21 mouse cellular contexts compared by ENCODE assay signal in genomic region chr4:126986768-126987167, GRCm38 (mm10). TPM values are rescaled to one million over a fixed set of nuclear protein-coding genes. Genes with fewer than 3 reads are reported as not detected.
DNase-seq lines count a peak whose midpoint lies in the region; ATAC-seq and TF ChIP-seq lines count a peak whose summit lies in the region.
"Had no signal": no experiment of that assay in that cellular context is flagged by ENCODE, and none has a peak within 500 bp of the region (broad histone marks: within the 10 kb centered on the region; RNA-seq: fewer than 3 reads in every experiment).

No protein-coding gene starts in this region.

- H3K27ac ChIP-seq in intestine, postnatal 0 days (ENCODE audit: low read depth, low read length), result no peak overlapping the region
- H3K27ac ChIP-seq in intestine, embryonic 16.5 days (ENCODE audit: low read length), result no peak overlapping the region
- H3K27ac ChIP-seq in left cerebral cortex, adult 2 months, result no peak overlapping the region
- no peak overlapping the region for H3K27ac ChIP-seq in CH12.LX (ENCODE audit: insufficient read depth, low read depth)
- no peak overlapping the region for H3K27ac ChIP-seq in limb, embryonic 10.5 days
- H3K27ac ChIP-seq: embryonic facial prominence, embryonic 12.5 days; forebrain, embryonic 15.5 days; heart, embryonic 15.5 days; hindbrain, embryonic 10.5 days; hindbrain, embryonic 14.5 days had no signal

- no peak overlapping the region for H3K4me3 ChIP-seq in intestine, postnatal 0 days (ENCODE audit: low read depth, low read length)
- H3K4me3 ChIP-seq in intestine, embryonic 16.5 days (ENCODE audit: low read length), result no peak overlapping the region
- no peak overlapping the region for H3K4me3 ChIP-seq in left cerebral cortex, adult 2 months
- H3K4me3 ChIP-seq in CH12.LX (replicated peaks in 1 of 3; ENCODE audit: low read depth in 2 of 3, low read length in 2 of 3, poor library complexity in 1 of 3), result no peak overlapping the region
- H3K4me3 ChIP-seq in limb, embryonic 10.5 days, result no peak overlapping the region
- H3K4me3 ChIP-seq: embryonic facial prominence, embryonic 12.5 days; forebrain, embryonic 15.5 days; heart, embryonic 15.5 days; hindbrain, embryonic 10.5 days had no signal

- no peaks in the 10 kb centered on the region for H3K36me3 ChIP-seq in intestine, postnatal 0 days (ENCODE audit: control insufficient read depth, insufficient read depth)
- H3K36me3 ChIP-seq in intestine, embryonic 16.5 days (ENCODE audit: control insufficient read depth, insufficient read depth, low read length), result no peaks in the 10 kb centered on the region
- H3K36me3 ChIP-seq in CH12.LX (replicated peaks in 1 of 2; ENCODE audit: control insufficient read depth in 1 of 2, insufficient read depth in 1 of 2, low read length in 1 of 2), result no peaks in the 10 kb centered on the region
- H3K36me3 ChIP-seq in limb, embryonic 10.5 days, result no peaks in the 10 kb centered on the region
- H3K36me3 ChIP-seq: embryonic facial prominence, embryonic 12.5 days; forebrain, embryonic 15.5 days; heart, embryonic 15.5 days; hindbrain, embryonic 10.5 days had no signal

- TF ChIP-seq EP300 in CH12.LX (IDR thresholded peaks at IDR 0.05; ENCODE audit: low read length), result no peak

- dilution Hi-C loops in CH12.LX (cut with MboI; ENCODE audit: extremely low pct_ligation_motif_present, extremely low pct_unique_long_range_greater_than_20kb, low sequenced_read_pairs), result no loop called here

- no peak for DNase-seq in left cerebral cortex, adult 2 months (ENCODE audit: extremely low spot score in 1 of 2, low spot score in 2 of 2)
- DNase-seq in left cerebral cortex, adult 11 months (ENCODE audit: low spot score), result no peak
- peak; percentile 33 for DNase-seq in 416B (ENCODE audit: low read depth)
- no peak for DNase-seq in CH12.LX (ENCODE audit: extremely low read depth)
- DNase-seq in limb, embryonic 10.5 days (ENCODE audit: low spot score), result no peak
- DNase-seq: adrenal gland, postnatal 14 days; cerebellum, adult 11-12 months; cerebellum, adult 9-10 months; cerebellum, postnatal 25 days; gastrocnemius, postnatal 25 days had no signal

- in situ Hi-C loops in CH12.LX (cut with MboI; ENCODE audit: low pct_ligation_motif_present, low pct_unique_long_range_greater_than_20kb, low sequenced_read_pairs), result no loop called here

- H3K9ac ChIP-seq in intestine, postnatal 0 days (ENCODE audit: low read depth, low read length), result no peak overlapping the region
- H3K9ac ChIP-seq in intestine, embryonic 16.5 days (ENCODE audit: low read depth, low read length), result no peak overlapping the region
- H3K9ac ChIP-seq in CH12.LX (ENCODE audit: insufficient read depth, low read depth), result no peak overlapping the region
- H3K9ac ChIP-seq: embryonic facial prominence, embryonic 12.5 days; forebrain, embryonic 15.5 days; heart, embryonic 15.5 days; hindbrain, embryonic 14.5 days had no signal

- ATAC-seq in intestine, postnatal 0 days, result no peak
- ATAC-seq in intestine, embryonic 16.5 days, result no peak
- ATAC-seq: activated CD4-positive, CD25-positive, alpha-beta regulatory T cell, adult 4 months; CD4-positive, CD25-positive, alpha-beta regulatory T cell, adult 4 months; forebrain, embryonic 15.5 days; Patski had no signal

- intact Hi-C loops in left cerebral cortex, adult 2 months (cut with DNase I), result no loop called here

- no peaks in the 10 kb centered on the region for H3K79me2 ChIP-seq in CH12.LX (replicated peaks; ENCODE audit: control insufficient read depth, extremely low read depth, insufficient read depth, poor library complexity, severe bottlenecking)

- TF ChIP-seq POLR2A in CH12.LX (IDR thresholded peaks at IDR 0.05; ENCODE audit: low read depth, low read length), result no peak

- H3K4me2 ChIP-seq in intestine, postnatal 0 days (replicated peaks; ENCODE audit: low read depth), result no peak overlapping the region
- no peak overlapping the region for H3K4me2 ChIP-seq in intestine, embryonic 16.5 days (ENCODE audit: low read depth, low read length)
- no peak overlapping the region for H3K4me2 ChIP-seq in CH12.LX (ENCODE audit: insufficient read depth, low read depth, poor library complexity, severe bottlenecking)
- H3K4me2 ChIP-seq: embryonic facial prominence, embryonic 12.5 days; forebrain, embryonic 15.5 days; heart, embryonic 11.5 days; heart, embryonic 15.5 days; hindbrain, embryonic 14.5 days had no signal

- no peaks in the 10 kb centered on the region for H3K9me3 ChIP-seq in intestine, postnatal 0 days (ENCODE audit: control insufficient read depth)
- no peaks in the 10 kb centered on the region for H3K9me3 ChIP-seq in intestine, embryonic 16.5 days (ENCODE audit: control insufficient read depth, low read length)
- no peaks in the 10 kb centered on the region for H3K9me3 ChIP-seq in CH12.LX (replicated peaks; ENCODE audit: low read length)
- H3K9me3 ChIP-seq in limb, embryonic 10.5 days (replicated peaks), result no peaks in the 10 kb centered on the region
- H3K9me3 ChIP-seq: embryonic facial prominence, embryonic 12.5 days; forebrain, embryonic 15.5 days; heart, embryonic 15.5 days; hindbrain, embryonic 10.5 days had no signal

- TF ChIP-seq RAD21 in CH12.LX (IDR thresholded peaks at IDR 0.05; ENCODE audit: low read depth, low read length), result peak; percentile 16

- WGBS in intestine, postnatal 0 days, result 72% methylated on average over 5 of the region's 5 CpGs
- 78% methylated on average over 5 of the region's 5 CpGs for WGBS in intestine, embryonic 16.5 days
- 87% methylated on average over 5 of the region's 5 CpGs for WGBS in limb, embryonic 10.5 days

- peak; percentile 30; the same call in 1 of the 2 replicates for TF ChIP-seq CTCF in intestine, postnatal 0 days (IDR thresholded peaks at IDR 0.05; ENCODE audit: low read depth)
- peak; percentile 11 for TF ChIP-seq CTCF in left cerebral cortex, adult 2 months (IDR thresholded peaks at IDR 0.05)
- peak in 1 of 2 experiments; percentile 35; a peak in 2 of 4 replicates for TF ChIP-seq CTCF in CH12.LX (conservative IDR thresholded peaks at IDR 0.05 in 1 of 2, IDR thresholded peaks at IDR 0.05 in 1 of 2; ENCODE audit: low read depth in 2 of 2, low read length in 2 of 2)

- no peaks in the 10 kb centered on the region for H3K4me1 ChIP-seq in intestine, postnatal 0 days (replicated peaks; ENCODE audit: control insufficient read depth, insufficient read depth, low read length)
- H3K4me1 ChIP-seq in intestine, embryonic 16.5 days (ENCODE audit: control insufficient read depth, insufficient read depth, low read length), result no peaks in the 10 kb centered on the region
- 0 out of 4 replicates have a peak, but pooled peaks cover 0 to 3% of the 10 kb centered on the region in 2 experiments for H3K4me1 ChIP-seq in CH12.LX (ENCODE audit: control insufficient read depth in 1 of 2, insufficient read depth in 2 of 2)
- no peaks in the 10 kb centered on the region for H3K4me1 ChIP-seq in limb, embryonic 10.5 days
- H3K4me1 ChIP-seq: embryonic facial prominence, embryonic 12.5 days; forebrain, embryonic 15.5 days; heart, embryonic 15.5 days; hindbrain, embryonic 10.5 days had no signal

- no peaks in the 10 kb centered on the region for H3K27me3 ChIP-seq in intestine, postnatal 0 days (replicated peaks; ENCODE audit: control insufficient read depth, insufficient read depth, low read length)
- H3K27me3 ChIP-seq in intestine, embryonic 16.5 days (replicated peaks; ENCODE audit: control insufficient read depth, insufficient read depth, low read length), result no peaks in the 10 kb centered on the region
- H3K27me3 ChIP-seq in CH12.LX (replicated peaks), result no peaks in the 10 kb centered on the region
- no peaks in the 10 kb centered on the region for H3K27me3 ChIP-seq in limb, embryonic 10.5 days (ENCODE audit: low read depth, poor library complexity, severe bottlenecking)
- H3K27me3 ChIP-seq: embryonic facial prominence, embryonic 12.5 days; forebrain, embryonic 15.5 days; heart, embryonic 15.5 days; Patski had no signal

TF ChIP-seq in CH12.LX, 34 proteins besides CTCF, POLR2A, EP300 and RAD21:
- TF ChIP-seq POLR2AphosphoS2 (IDR thresholded peaks at IDR 0.05; ENCODE audit: low read depth, low read length) (no peak), TBP (conservative IDR thresholded peaks at IDR 0.05; ENCODE audit: low read depth, low read length) (0 out of 2 replicates have a peak, but pooled peaks have one; percentile 30), USF1 (IDR thresholded peaks at IDR 0.05; ENCODE audit: low read depth, low read length) (no peak), SMC3 (IDR thresholded peaks at IDR 0.05; ENCODE audit: low read depth, low read length) (0 out of 2 replicates have a peak, but pooled peaks have one; percentile 7), GABPA (IDR thresholded peaks at IDR 0.05; ENCODE audit: insufficient replicate concordance, low read depth, low read length) (no peak), ZNF384 (IDR thresholded peaks at IDR 0.05; ENCODE audit: low read depth, low read length) (no peak)
TF ChIP-seq in CH12.LX: peak in this region for 2.

RNA-seq across cellular contexts. Expression of gene Zmym4, which starts 18.8 kb away (rescaled TPM):
- 6.0 and 7.1 TPM in 2 replicates for polyA plus RNA-seq in intestine, postnatal 0 days (2015; fragmentation: Nextera tagmentation; extraction: Ambion mirVana)
- 10.1 and 10.7 TPM in 2 replicates for polyA plus RNA-seq in intestine, embryonic 16.5 days (2015; fragmentation: Nextera tagmentation; extraction: Ambion mirVana)
- total RNA-seq in left cerebral cortex, adult 2 months (2021), result 10 to 100 TPM; 46.3 to 59.0 TPM
- 13.6 and 14.9 TPM in 2 replicates for total RNA-seq in CH12.LX (2012; rRNA removed)
- total RNA-seq in CH12.LX (2014; rRNA removed), result 18.0 and 19.7 TPM in 2 replicates
- 22.8 and 24.3 TPM in 2 replicates for polyA plus RNA-seq in CH12.LX (2012; ENCODE audit: insufficient read length, low read depth)
- 24.5 and 28.0 TPM in 2 replicates for polyA plus RNA-seq in limb, embryonic 10.5 days (2016; fragmentation: Nextera tagmentation; extraction: Ambion mirVana)

RNA-seq across cellular contexts. Expression of gene Sfpq, which starts 34.4 kb away (rescaled TPM):
- polyA plus RNA-seq in intestine, postnatal 0 days (2015; fragmentation: Nextera tagmentation; extraction: Ambion mirVana), result 56.3 and 59.0 TPM in 2 replicates
- 39.7 and 42.1 TPM in 2 replicates for polyA plus RNA-seq in intestine, embryonic 16.5 days (2015; fragmentation: Nextera tagmentation; extraction: Ambion mirVana)
- 100 to 1,000 TPM; 243 to 256 TPM for total RNA-seq in left cerebral cortex, adult 2 months (2021)
- total RNA-seq in CH12.LX (2012; rRNA removed) (170 and 228 TPM in 2 replicates), CH12.LX (2014; rRNA removed) (146 and 199 TPM in 2 replicates)
- polyA plus RNA-seq in CH12.LX (2012; ENCODE audit: insufficient read length, low read depth), result 560 and 668 TPM in 2 replicates
- polyA plus RNA-seq in limb, embryonic 10.5 days (2016; fragmentation: Nextera tagmentation; extraction: Ambion mirVana), result 114 and 122 TPM in 2 replicates
